Mouse (Mus musculus): ENCODE data around the gene Dohh. TPM values are rescaled to one million over a fixed set of nuclear protein-coding genes. Genes with fewer than 3 reads are reported as not detected.

Gene Dohh
- total and polyA plus RNA-seq, 2 experiments from 2014 or later, result 95.8 to 132 TPM

DNA sequence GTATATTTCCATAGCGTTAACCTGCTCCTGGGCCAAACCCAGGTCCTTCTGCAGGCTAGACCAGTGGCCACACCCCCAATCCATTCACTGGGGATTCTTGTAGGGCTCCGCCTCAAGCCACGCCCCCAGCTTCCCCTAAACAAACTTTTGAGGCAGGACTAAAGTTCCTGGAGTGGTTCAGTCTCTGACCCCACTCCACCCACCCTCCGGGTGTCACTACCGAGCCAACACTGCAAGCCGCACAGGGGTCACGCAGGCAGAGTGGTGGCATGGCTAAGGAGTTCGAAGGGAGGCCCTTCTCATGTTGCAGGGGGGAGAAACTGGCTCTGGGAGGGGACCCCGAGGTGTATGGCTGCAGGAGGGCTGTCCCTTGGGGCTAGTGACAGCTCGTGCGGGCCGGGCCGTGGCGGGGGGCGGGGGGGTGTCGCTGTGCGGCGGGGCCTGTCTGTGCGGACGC is 45.4 kb downstream of the Dohh start:
- peak overlapping the region; percentile 92 for H3K27ac ChIP-seq (ENCODE audit: low read depth, low read length)
- H3K4me2 ChIP-seq (ENCODE audit: low read depth, low read length, poor library complexity, severe bottlenecking), result peak overlapping the region; percentile 91
- no peaks in the 10 kb centered on the region for H3K27me3 ChIP-seq (ENCODE audit: insufficient read depth, low read length)
- peak overlapping the region; percentile 82 for H3K4me3 ChIP-seq (ENCODE audit: low read depth, low read length)
- under 1% methylated on average over 17 of the region's 20 CpGs for WGBS
- no peak for TF ChIP-seq CTCF (IDR thresholded peaks at IDR 0.05)
- peak overlapping the region; percentile 87 for H3K9ac ChIP-seq (replicated peaks; ENCODE audit: low read length, poor library complexity, severe bottlenecking)
- H3K9me3 ChIP-seq (ENCODE audit: low read length), result no peaks in the 10 kb centered on the region
- DNase-seq (ENCODE audit: low spot score), result peak; percentile 69
- H3K4me1 ChIP-seq (ENCODE audit: insufficient read depth, low read length), result peaks cover 26% of the 10 kb centered on the region; the same call in 1 of the 2 replicates
- no peaks in the 10 kb centered on the region for H3K36me3 ChIP-seq (ENCODE audit: insufficient read depth, low read length)
- ATAC-seq (ENCODE audit: low FRiP score), result no peak

DNA sequence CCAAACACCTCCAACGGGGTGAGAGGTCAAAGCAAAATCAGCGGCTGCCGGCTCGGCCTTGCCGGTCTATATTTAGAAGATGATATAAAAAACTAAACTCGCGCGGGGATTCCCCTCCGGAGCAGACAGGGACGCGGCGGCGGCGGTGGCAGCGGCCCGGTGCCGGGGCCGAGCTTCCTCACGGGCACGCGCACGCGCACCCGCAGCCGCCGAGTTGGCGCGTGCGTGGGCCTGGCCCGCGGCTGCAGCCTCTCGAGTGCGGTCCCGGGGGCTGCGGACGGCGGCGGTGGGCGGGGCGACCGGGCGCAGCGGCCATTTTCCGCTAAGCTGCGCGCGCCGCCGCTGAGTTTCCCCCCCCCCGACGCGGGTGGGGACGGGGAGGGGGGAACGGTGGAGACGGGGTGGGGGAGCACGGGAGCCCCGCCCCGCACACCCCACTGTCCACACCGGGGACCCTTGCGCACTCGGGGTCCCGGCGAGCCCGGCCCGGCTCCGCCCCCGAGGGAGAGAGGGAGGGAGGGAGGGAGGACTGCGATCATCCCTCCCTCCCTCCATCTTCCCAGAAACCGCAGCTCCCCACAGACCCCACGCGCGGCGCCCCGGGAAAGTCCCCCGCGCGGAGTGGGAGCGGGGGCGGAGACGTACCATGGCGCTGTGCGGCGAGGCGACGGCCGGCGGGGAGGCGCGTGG is 46.1 kb downstream of the Dohh start:
- peaks cover 25% of the 10 kb centered on the region; the same call in 1 of the 2 replicates for H3K4me1 ChIP-seq (ENCODE audit: insufficient read depth, low read length)
- peak overlapping the region; percentile 82 for H3K4me3 ChIP-seq (ENCODE audit: low read depth, low read length)
- no peaks in the 10 kb centered on the region for H3K9me3 ChIP-seq (ENCODE audit: low read length)
- peak overlapping the region; percentile 92 for H3K27ac ChIP-seq (ENCODE audit: low read depth, low read length)
- H3K9ac ChIP-seq (replicated peaks; ENCODE audit: low read length, poor library complexity, severe bottlenecking), result peak overlapping the region; percentile 87
- TF ChIP-seq CTCF (IDR thresholded peaks at IDR 0.05), result no peak
- ATAC-seq (ENCODE audit: low FRiP score) (peak; percentile 29; the same call in 1 of the 2 replicates), DNase-seq (ENCODE audit: low spot score) (peak; percentile 84)
- no peaks in the 10 kb centered on the region for H3K27me3 ChIP-seq (ENCODE audit: insufficient read depth, low read length)
- no peaks in the 10 kb centered on the region for H3K36me3 ChIP-seq (ENCODE audit: insufficient read depth, low read length)
- WGBS, result 1% methylated on average over 34 of the region's 89 CpGs
- peak overlapping the region; percentile 91 for H3K4me2 ChIP-seq (ENCODE audit: low read depth, low read length, poor library complexity, severe bottlenecking)

DNA sequence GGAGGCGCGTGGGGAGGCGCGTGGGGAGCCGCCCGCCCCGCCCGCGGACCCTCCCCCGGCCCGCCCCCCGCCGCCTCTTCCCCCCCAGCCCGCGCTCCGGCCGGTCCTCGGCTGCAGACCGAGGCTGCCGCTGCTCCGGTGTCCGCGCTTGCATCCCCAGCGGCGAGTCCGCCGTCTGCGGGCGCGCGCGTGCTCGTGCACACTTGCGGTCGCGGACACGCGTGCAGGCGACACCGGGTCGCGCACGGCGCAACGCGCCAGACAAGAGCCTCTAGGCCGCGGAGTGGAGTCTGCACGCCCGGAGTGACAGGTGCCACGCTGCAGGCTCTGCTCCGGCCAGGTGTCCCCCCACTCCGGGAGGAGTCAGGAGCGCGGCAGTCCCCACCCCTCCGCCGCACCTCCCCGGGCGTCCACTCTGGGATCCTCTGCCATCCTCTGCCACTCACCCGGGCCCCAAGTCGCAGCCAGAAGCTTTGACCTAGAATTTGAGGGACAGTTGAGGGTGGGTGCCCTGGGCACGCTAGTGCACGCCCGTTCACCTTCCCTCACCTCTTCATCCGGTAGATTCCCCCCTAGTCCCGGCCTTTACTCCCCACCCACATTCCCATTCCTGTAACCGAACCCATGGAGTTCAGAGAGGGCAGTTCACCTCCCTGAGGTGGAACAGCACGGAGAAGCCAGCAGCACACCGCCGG is 46.8 kb downstream of the Dohh start:
- Histone ChIP-seq H3K36me3 (ENCODE audit: insufficient read depth, low read length) (no peaks in the 10 kb centered on the region), H3K4me2 (ENCODE audit: low read depth, low read length, poor library complexity, severe bottlenecking) (peak overlapping the region; percentile 91), H3K4me3 (ENCODE audit: low read depth, low read length) (peak overlapping the region; percentile 82), H3K27me3 (ENCODE audit: insufficient read depth, low read length) (no peaks in the 10 kb centered on the region), H3K27ac (ENCODE audit: low read depth, low read length) (peak overlapping the region; percentile 92), H3K9me3 (ENCODE audit: low read length) (no peaks in the 10 kb centered on the region), H3K9ac (replicated peaks; ENCODE audit: low read length, poor library complexity, severe bottlenecking) (peak overlapping the region; percentile 87), H3K4me1 (ENCODE audit: insufficient read depth, low read length) (peaks cover 23% of the 10 kb centered on the region; the same call in 1 of the 2 replicates)
- 4% methylated on average over 49 of the region's 70 CpGs for WGBS
- TF ChIP-seq CTCF (IDR thresholded peaks at IDR 0.05), result no peak
- ATAC-seq (ENCODE audit: low FRiP score) (peak; percentile 27; the same call in 1 of the 2 replicates), DNase-seq (ENCODE audit: low spot score) (peak; percentile 78)

DNA sequence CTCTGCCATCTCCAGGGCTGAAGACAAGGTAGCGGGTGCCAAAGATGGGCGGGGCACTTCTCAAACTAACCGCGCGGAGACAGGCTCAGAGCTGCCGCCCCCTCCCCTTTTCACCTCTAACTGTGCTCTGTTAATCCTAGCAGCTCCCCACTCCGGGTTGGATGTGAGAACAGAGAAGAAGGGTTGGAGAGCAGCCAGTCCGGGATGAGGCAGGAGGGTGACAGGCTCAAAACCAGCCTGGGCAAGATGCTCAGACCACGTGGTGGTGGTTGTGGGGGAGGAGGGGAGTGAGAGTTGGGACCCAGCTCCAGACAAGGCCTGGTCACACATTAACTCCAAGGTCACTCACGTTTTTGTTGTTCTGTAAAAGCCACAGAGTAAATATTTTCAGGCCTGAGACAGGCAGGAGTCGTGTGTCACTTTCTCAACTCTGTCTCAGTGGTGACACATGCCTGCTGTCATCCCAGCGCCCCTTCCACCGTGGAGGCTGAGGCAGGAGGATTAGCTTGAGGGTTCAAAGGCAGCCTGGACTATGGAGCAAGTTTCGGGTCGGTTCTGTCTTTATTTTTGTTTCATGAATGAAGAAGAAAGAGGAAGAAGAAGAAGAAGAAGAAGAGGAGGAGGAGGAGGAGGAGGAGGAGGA is 47.4 kb downstream of the Dohh start:
- TF ChIP-seq CTCF (IDR thresholded peaks at IDR 0.05), result no peak
- Histone ChIP-seq H3K36me3 (ENCODE audit: insufficient read depth, low read length) (no peaks in the 10 kb centered on the region), H3K4me2 (ENCODE audit: low read depth, low read length, poor library complexity, severe bottlenecking) (peak overlapping the region; percentile 91), H3K9ac (replicated peaks; ENCODE audit: low read length, poor library complexity, severe bottlenecking) (peak overlapping the region; percentile 87; the same call in 1 of the 2 replicates), H3K4me1 (ENCODE audit: insufficient read depth, low read length) (peaks cover 21% of the 10 kb centered on the region; the same call in 1 of the 2 replicates), H3K27ac (ENCODE audit: low read depth, low read length) (peak overlapping the region; percentile 92), H3K4me3 (ENCODE audit: low read depth, low read length) (peak overlapping the region; percentile 82), H3K9me3 (ENCODE audit: low read length) (no peaks in the 10 kb centered on the region), H3K27me3 (ENCODE audit: insufficient read depth, low read length) (no peaks in the 10 kb centered on the region)
- 9% methylated on average over 13 of the region's 15 CpGs for WGBS
- DNase-seq (ENCODE audit: low spot score) (peak; percentile 71), ATAC-seq (ENCODE audit: low FRiP score) (no peak)

DNA sequence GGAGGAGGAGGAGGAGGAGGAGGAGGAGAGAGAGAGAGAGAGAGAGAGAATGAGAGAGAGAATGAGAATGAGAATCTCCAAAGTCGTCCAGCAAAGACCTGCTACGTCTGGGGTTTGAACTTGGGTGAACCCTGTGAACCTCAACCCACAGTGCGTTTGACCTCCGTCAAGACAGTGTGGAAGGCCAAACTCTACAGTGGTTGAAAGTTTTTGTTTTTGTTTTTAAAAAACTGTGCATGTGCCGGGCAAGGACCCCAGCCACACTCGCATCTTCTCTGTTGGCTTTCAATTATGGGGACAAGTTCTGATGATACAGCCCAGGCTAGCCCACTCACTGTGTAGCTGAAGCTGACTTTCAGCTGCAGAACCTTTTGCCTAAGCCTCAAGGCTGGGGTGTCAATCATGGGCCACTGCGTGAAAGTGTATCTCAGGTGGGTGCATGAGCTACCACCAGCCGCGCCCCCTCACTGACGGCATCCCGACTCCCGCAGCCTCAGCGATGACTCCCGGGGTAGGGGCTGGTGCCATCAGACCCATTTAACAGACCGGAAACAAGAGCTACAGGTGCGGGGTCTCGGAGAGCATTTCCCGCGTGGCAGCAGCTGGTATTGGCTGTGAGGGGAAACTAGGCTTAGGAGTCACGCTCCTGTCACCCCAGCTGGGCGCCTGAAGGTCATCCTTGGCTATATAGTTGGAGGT is 48.1 kb downstream of the Dohh start:
- Histone ChIP-seq H3K4me2 (ENCODE audit: low read depth, low read length, poor library complexity, severe bottlenecking) (peak overlapping the region; percentile 54), H3K27me3 (ENCODE audit: insufficient read depth, low read length) (no peaks in the 10 kb centered on the region), H3K9me3 (ENCODE audit: low read length) (no peaks in the 10 kb centered on the region), H3K4me3 (ENCODE audit: low read depth, low read length) (peak overlapping the region; percentile 19; the same call in 1 of the 2 replicates), H3K9ac (replicated peaks; ENCODE audit: low read length, poor library complexity, severe bottlenecking) (no peak overlapping the region), H3K36me3 (ENCODE audit: insufficient read depth, low read length) (no peaks in the 10 kb centered on the region), H3K27ac (ENCODE audit: low read depth, low read length) (0 out of 2 replicates have a peak overlapping the region, but pooled peaks have one; percentile 12), H3K4me1 (ENCODE audit: insufficient read depth, low read length) (peaks cover 19% of the 10 kb centered on the region; the same call in 1 of the 2 replicates)
- ATAC-seq (ENCODE audit: low FRiP score), result peak; percentile 9
- TF ChIP-seq CTCF (IDR thresholded peaks at IDR 0.05), result no peak
- WGBS, result 65% methylated on average over 21 of the region's 21 CpGs
- DNase-seq (ENCODE audit: low spot score), result no peak

Data from midbrain, postnatal 0 days (tissue).